Mouse (Mus musculus) intestine, embryonic 16.5 days (tissue): Measurements from ENCODE around the gene Sema6d. TPM values are rescaled to one million over a fixed set of nuclear protein-coding genes. Genes with fewer than 3 reads are reported as not detected.
A peak's percentile ranks its signal among the peaks of the same experiment; 100 is the strongest.

Experiments
- ATAC-seq: fragments of 200-750 bp; cut with Nextera tagmentation; 2 replicates; pipeline ENCODE4 v1.8.0; 2017; ENCODE audit warnings: moderate TSS enrichment, moderate library complexity
- H3K27ac ChIP-seq: fragments of 300-500 bp; sonication (generic); 2 replicates; pipeline ENCODE4 v1.5.1; 2014; ENCODE audit warnings: mild to moderate bottlenecking, low read length
- H3K27me3 ChIP-seq: fragments of 300-500 bp; sonication (generic); replicated peaks from 2 replicates; pipeline ENCODE4 v1.6.1; 2014; ENCODE audit warnings: low read length, control low read depth, mixed read lengths; ENCODE audit not compliant: control insufficient read depth, insufficient read depth
- H3K36me3 ChIP-seq: fragments of 300-500 bp; sonication (generic); 2 replicates; pipeline ENCODE4 v1.6.1; 2014; ENCODE audit warnings: low read length, control low read depth; ENCODE audit not compliant: control insufficient read depth, insufficient read depth
- H3K4me1 ChIP-seq: fragments of 300-500 bp; sonication (generic); 2 replicates; pipeline ENCODE4 v1.6.1; 2014; ENCODE audit warnings: low read length, control low read depth, mixed read lengths; ENCODE audit not compliant: control insufficient read depth, insufficient read depth
- H3K4me2 ChIP-seq: fragments of 300-500 bp; sonication (generic); 2 replicates; pipeline ENCODE4 v1.6.1; 2014; ENCODE audit warnings: low read depth, low read length, control low read depth
- H3K4me3 ChIP-seq: fragments of 300-500 bp; sonication (generic); 2 replicates; pipeline ENCODE4 v1.5.1; 2014; ENCODE audit warnings: mild to moderate bottlenecking, low read length
- H3K9ac ChIP-seq: fragments of 300-500 bp; sonication (generic); 2 replicates; pipeline ENCODE4 v1.6.1; 2014; ENCODE audit warnings: low read depth, low read length
- H3K9me3 ChIP-seq: fragments of 300-500 bp; sonication (generic); 2 replicates; pipeline ENCODE4 v1.6.1; 2016; ENCODE audit warnings: low read length, control low read depth; ENCODE audit not compliant: control insufficient read depth
- WGBS: fragments of 180-500 bp; shearing (Covaris S2); extraction: QIAGEN DNeasy Blood & Tissue Kit; methylation state at CpG from one replicate; pipeline ENCODE4 v1.1.7; 2014; 5-methylcytosine and 5-hydroxymethylcytosine counted together
- polyA plus RNA-seq: library from polyadenylated mRNA; unstranded; fragments of >200 nt; fragmentation: Nextera tagmentation; extraction: Ambion mirVana; gene quantifications from 2 replicates; pipeline ENCODE4 v1.2.1, GENCODE M21; 2015

Gene Sema6d
- polyA plus RNA-seq, 1 experiment from 2014 or later = 10.9 TPM

- Histone ChIP-seq H3K27me3 (no peaks in the 10 kb centered on the region), H3K4me2 (no peak overlapping the region), H3K4me1 (no peaks in the 10 kb centered on the region), H3K9ac (no peak overlapping the region), H3K9me3 (no peaks in the 10 kb centered on the region), H3K36me3 (peaks cover 29% of the 10 kb centered on the region), H3K27ac (no peak overlapping the region), H3K4me3 (no peak overlapping the region)
- 59% methylated on average over 5 of the region's 5 CpGs for WGBS
- no peak for ATAC-seq
Observed at GRCm38 (mm10) chr2:124662257-124662656, 572.5 kb downstream of the Sema6d start.

DNA sequence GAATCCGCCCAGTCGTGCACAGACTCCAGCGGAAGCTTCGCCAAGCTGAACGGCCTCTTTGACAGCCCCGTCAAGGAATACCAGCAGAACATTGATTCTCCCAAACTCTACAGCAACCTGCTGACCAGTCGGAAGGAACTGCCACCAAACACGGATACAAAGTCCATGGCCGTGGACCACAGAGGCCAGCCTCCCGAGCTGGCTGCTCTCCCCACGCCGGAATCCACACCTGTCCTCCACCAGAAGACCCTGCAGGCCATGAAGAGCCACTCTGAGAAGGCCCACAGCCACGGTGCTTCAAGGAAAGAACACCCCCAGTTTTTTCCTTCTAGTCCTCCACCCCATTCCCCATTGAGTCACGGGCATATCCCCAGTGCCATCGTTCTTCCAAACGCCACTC is 574.4 kb downstream of the Sema6d start:
- Histone ChIP-seq H3K4me2 (no peak overlapping the region), H3K27ac (no peak overlapping the region), H3K36me3 (peaks cover 14% of the 10 kb centered on the region), H3K4me3 (no peak overlapping the region), H3K9ac (no peak overlapping the region), H3K27me3 (no peaks in the 10 kb centered on the region), H3K9me3 (no peaks in the 10 kb centered on the region), H3K4me1 (no peaks in the 10 kb centered on the region)
- 94% methylated on average over 16 of the region's 16 CpGs for WGBS
- no peak for ATAC-seq

GRCm38 (mm10) chr2:124668431-124668830 is 578.7 kb downstream of the Sema6d start:
- Histone ChIP-seq H3K36me3 (peaks cover 11% of the 10 kb centered on the region), H3K4me1 (no peaks in the 10 kb centered on the region), H3K9me3 (no peaks in the 10 kb centered on the region), H3K27ac (no peak overlapping the region), H3K27me3 (no peaks in the 10 kb centered on the region), H3K4me3 (no peak overlapping the region), H3K4me2 (no peak overlapping the region), H3K9ac (no peak overlapping the region)
- WGBS = 84% methylated on average over 1 of the region's 1 CpGs
- no peak for ATAC-seq

- no peak for ATAC-seq
- Histone ChIP-seq H3K36me3 (no peaks in the 10 kb centered on the region), H3K4me1 (no peaks in the 10 kb centered on the region)
Observed at GRCm38 (mm10) chr2:124673117-124673516, 583.3 kb downstream of the Sema6d start.

DNA sequence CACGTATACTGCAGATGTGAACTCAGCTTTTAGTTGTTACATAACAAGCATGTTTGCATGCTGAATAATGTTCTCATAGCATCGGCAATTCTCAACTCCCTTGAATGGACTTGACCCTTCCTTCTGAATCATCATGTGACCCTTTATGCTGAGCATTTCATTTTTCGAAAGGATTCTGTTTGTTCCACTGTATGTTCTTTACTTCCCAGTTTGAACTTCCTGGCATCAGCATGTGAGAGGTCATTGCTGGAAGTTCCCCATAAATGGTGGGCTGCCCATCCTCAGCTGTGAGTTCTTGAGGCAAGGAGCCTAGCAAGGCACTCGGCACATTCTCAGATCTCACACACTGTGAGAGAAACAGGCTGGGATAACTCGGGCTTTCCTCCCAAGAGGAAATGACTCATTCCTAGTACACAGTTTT is 594.7 kb downstream of the Sema6d start:
- Histone ChIP-seq H3K27me3 (no peaks in the 10 kb centered on the region), H3K4me1 (no peaks in the 10 kb centered on the region), H3K9ac (no peak overlapping the region), H3K36me3 (no peaks in the 10 kb centered on the region), H3K9me3 (no peaks in the 10 kb centered on the region), H3K4me2 (no peak overlapping the region), H3K4me3 (no peak overlapping the region), H3K27ac (no peak overlapping the region)
- ATAC-seq = no peak
- WGBS = 72% methylated on average over 5 of the region's 5 CpGs

More at GRCm38 (mm10) chr2:124673117-124673516, 583.3 kb downstream of the Sema6d start:
- Histone ChIP-seq H3K4me2 (no peak overlapping the region), H3K27ac (no peak overlapping the region), H3K9ac (no peak overlapping the region), H3K4me3 (no peak overlapping the region), H3K27me3 (no peaks in the 10 kb centered on the region), H3K9me3 (no peaks in the 10 kb centered on the region)

GRCm38 (mm10) chr2:124690372-124690771 is 600.6 kb downstream of the Sema6d start:
- Histone ChIP-seq H3K4me3 (no peak overlapping the region), H3K9ac (no peak overlapping the region), H3K36me3 (no peaks in the 10 kb centered on the region), H3K9me3 (no peaks in the 10 kb centered on the region), H3K27ac (no peak overlapping the region), H3K4me1 (no peaks in the 10 kb centered on the region), H3K27me3 (no peaks in the 10 kb centered on the region), H3K4me2 (no peak overlapping the region)
- no peak for ATAC-seq
- WGBS = 63% methylated on average over 1 of the region's 1 CpGs

DNA sequence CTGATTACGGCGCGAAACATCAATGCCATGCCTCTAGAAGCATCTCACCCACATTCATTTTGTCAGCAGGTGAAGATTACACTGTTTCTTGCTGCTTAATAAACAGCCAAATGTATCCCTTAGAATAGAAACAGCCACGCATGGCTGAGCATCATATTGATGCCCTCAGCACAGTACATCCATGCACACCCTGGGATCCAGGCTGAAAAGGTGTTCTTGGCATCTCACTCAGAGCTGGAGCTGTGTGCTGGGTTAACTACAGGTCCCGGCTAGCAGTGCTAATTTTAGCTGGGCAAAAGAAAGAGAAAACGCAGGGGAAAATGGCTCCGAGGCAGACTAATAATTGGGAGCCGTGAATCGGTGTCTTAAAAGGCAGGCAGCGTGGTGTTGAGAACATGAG is 612.9 kb downstream of the Sema6d start:
- no peak overlapping the region for H3K4me2 ChIP-seq
- no peaks in the 10 kb centered on the region for H3K9me3 ChIP-seq
- H3K4me3 ChIP-seq = no peak overlapping the region
- no peaks in the 10 kb centered on the region for H3K36me3 ChIP-seq
- 91% methylated on average over 10 of the region's 10 CpGs for WGBS
- no peak overlapping the region for H3K9ac ChIP-seq
- no peaks in the 10 kb centered on the region for H3K4me1 ChIP-seq
- no peak for ATAC-seq
- no peaks in the 10 kb centered on the region for H3K27me3 ChIP-seq
- H3K27ac ChIP-seq = no peak overlapping the region

DNA sequence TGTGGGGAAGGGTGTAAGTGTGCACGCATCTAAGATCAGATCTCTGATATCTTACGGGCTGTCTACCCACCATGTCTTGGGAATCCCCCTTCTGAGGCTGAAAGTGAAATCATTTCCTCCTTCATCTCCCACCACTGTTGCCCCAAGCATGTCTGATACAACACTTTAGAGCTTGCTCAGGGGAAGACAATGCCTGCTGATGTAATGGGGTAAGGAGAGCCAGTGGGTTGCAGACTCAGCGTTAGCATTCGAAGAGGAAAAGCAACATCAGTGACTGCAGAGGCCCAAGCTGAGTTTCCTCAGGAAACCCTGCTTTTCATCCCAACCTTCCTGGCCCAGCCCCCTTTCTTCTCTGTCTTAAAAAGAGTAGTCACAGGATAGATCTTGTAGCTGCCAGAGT is 615.2 kb downstream of the Sema6d start:
- Histone ChIP-seq H3K27me3 (no peaks in the 10 kb centered on the region), H3K36me3 (no peaks in the 10 kb centered on the region), H3K9ac (no peak overlapping the region), H3K4me2 (no peak overlapping the region), H3K4me1 (no peaks in the 10 kb centered on the region), H3K27ac (no peak overlapping the region), H3K4me3 (no peak overlapping the region), H3K9me3 (no peaks in the 10 kb centered on the region)
- ATAC-seq = peak; percentile 38; the same call in 1 of the 2 replicates
- 65% methylated on average over 4 of the region's 4 CpGs for WGBS

DNA sequence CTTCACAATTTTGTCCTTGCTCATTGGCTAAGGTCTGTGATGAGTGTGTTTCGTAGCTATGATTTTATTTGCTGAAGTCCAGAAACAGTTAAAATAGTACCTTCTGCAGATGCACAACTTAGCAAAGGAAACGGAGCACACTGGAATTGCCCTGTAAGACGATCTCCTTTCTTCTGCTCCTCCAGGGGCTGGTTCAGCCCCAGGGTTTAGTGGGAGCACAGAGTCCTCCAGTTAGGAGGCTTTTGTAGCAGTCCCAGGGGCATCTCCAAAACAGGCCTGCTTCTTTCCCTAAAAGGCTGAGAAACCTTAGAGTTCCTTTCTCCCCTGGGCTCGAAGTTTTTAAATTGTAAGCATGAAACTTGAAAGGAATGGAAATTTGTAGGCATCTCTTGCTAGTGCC is 616.0 kb downstream of the Sema6d start:
- H3K4me3 ChIP-seq = no peak overlapping the region
- H3K4me1 ChIP-seq = no peaks in the 10 kb centered on the region
- no peak overlapping the region for H3K4me2 ChIP-seq
- no peaks in the 10 kb centered on the region for H3K36me3 ChIP-seq
- H3K9me3 ChIP-seq = no peaks in the 10 kb centered on the region
- H3K27me3 ChIP-seq = no peaks in the 10 kb centered on the region
- 42% methylated on average over 4 of the region's 4 CpGs for WGBS
- no peak overlapping the region for H3K27ac ChIP-seq
- H3K9ac ChIP-seq = no peak overlapping the region
- ATAC-seq = no peak

GRCm38 (mm10) chr2:124706896-124707295 is 617.1 kb downstream of the Sema6d start:
- Histone ChIP-seq H3K36me3 (no peaks in the 10 kb centered on the region), H3K27me3 (no peaks in the 10 kb centered on the region)

More at GRCm38 (mm10) chr2:124706896-124707295, 617.1 kb downstream of the Sema6d start:
- no peak for ATAC-seq
- WGBS = 55% methylated on average over 7 of the region's 7 CpGs
- Histone ChIP-seq H3K9me3 (no peaks in the 10 kb centered on the region), H3K4me3 (no peak overlapping the region), H3K27ac (no peak overlapping the region), H3K9ac (no peak overlapping the region), H3K4me1 (no peaks in the 10 kb centered on the region), H3K4me2 (no peak overlapping the region)
